Mouse (Mus musculus) cerebellum, postnatal 4 days (tissue): ENCODE data around the gene Abca15.
"Not testable (repeated sequence)": the region's sequence is repeated elsewhere in the genome, so short reads cannot be mapped to it uniquely, and the experiment has no call there.

ENCODE experiments used
- DNase-seq, 2 experiments: peaks; one replicate each; pipeline ENCODE4 v3.0.0; 2022; ENCODE audit warnings: low spot score in 2 of 2, mixed read lengths in 1 of 2

Abca15 gene

DNA sequence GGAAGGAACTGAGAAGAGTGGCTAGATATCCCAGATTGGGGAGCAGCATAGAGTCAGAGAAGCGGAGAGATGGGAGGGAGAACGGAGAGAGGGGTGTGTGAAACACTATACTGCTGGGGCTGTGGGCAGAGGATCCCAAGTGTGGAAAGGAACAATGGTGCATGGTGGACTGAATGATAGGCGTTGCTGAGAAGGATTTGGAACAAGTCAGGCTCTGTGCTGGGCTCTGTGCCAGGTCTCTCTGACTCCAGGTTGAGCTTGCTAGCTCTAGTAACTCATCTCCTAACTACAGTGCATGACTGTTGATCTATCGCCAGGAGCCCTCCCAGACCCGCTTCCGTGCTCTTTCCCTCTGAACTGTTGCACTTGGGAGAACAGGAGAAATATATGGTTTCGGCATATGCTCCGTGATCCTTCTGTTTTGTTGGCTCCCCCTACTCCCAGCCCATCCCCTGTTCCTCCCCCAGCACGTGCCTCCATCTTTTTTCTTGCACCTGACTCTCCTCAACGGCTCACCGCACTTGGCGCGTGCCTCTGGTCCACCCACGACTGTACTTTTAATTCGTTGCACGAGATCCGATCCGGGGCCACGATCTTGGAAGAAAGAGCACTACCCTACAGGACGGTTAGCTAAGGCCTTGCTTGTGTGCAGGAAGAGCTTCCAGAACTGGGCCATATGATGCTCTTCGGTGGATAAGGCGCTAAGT, at the start of gene Abca15:
Gene Abca15, plus strand, starts transcription at position 584 of the 707 bp plus-strand sequence.
- peak in 1 of 2 experiments; percentile 19 for DNase-seq

DNA sequence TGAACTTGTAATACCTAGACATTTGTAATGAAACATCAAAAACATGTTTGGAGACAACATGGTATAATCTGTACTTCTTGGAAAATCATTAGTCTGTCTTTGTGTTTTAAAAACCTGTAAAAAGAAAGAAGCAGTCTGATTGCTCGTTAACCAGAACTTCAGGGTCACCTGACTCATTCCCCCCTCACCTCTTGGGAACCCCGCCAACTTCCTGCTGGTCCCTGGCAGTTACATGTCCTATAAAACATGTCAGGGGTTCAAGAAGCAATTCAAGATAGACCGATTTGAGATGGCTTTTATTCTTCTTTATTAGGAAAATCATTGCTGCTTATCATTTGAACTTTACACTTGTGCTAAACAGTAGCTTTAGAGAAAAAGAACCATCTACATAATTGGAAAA, 43.2 kb upstream of the Abca15 start:
- DNase-seq = no peak

DNA sequence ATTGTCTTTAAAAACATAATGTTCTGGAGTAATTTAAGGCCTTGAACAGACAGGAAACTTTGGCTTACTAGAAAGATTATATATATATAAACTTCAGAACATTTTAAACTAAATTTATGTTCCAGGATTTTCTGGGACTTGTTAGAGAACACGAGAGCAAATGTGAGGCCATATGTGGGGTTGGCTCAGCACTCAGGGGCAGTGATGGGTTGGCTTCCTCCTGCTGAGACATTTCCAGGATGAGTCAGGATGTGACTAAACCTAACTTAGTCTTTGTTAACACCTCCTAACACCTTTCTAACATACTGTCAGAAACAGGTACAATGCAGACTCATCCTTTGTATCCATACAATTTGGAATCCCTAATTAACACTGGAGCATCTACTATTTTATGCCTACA, 12.4 kb upstream of the Abca15 start:
- DNase-seq = no peak

DNA sequence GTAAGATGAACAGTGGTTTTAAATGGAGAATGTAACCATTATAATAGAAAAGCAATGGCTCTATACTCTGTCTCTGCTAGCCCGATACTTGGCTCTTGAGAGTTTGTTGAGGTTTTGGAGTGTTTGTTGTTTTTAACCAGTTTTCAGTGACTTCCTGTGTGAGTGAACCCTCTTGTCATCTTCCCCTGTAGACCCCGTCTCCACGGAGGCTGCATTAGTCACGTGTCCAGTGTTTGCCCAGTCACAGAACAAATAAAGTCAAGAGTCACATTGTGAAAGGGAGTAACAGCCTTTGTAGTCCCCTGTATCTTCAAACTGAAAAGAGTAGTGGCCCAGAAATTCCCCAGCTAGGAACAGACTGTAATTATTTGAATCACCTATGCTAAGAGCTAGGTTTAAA, 5.5 kb upstream of the Abca15 start:
- no peak for DNase-seq

DNA sequence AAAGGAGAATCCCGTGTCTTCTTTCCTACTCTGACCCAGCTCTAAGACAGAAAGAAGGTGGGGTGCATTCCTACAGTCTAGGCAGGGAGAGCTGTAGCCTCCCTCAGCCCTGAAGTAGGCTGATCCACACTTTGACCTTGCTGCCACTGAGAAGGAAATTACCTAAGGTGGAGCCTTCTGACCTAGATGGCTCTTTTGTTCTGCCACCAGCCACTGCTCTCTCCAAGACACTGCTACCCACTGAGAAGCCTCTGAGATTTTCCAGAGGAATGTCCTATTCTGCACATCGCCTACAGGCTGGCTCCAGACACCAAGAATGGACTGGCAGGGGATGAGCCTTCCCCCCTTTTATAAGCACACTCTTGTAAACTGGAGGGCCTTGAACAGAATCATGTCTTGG, 2.6 kb upstream of the Abca15 start:
- not testable (repeated sequence) for DNase-seq

DNA sequence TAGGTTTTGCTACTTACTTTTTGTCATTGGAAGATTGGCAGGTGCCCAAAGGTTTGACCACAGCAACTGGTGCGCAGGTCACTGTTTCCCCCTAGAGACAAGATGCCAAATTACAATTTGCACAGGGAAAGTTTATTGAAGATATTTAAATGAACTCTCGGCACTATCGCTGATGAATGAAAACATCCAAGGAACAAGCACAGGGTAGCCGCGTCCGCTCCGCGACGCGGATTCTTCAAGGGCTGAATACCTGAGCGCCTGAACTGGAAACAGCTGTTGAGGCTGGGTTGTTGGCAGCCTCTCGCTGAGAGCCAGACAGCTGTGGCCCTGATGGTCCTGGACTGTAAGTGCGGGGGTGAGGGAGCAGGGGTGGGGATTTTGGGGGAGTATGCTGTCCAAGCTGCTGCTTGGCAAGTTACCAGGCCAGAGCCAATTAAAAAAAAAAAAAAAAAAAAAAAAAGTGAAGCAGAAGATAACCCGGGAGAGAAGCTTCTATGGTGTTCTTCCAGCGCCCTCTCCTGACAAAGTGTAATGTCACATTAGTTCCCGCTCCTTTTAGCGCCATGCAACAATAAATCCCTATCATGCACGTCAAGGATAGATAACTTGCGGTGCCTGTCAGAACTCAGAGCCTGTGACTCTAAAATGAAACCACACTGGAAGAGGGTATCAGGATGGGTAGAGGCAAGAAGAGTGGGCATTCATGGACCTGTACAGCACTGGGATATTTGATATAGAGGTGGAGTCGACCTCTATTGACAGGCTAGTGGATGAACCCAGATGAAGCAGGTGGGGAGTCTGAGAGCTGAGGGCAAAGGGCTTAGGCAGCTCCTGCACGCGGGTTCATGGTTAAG, 1.0 kb upstream of the Abca15 start:
- peak in 1 of 2 experiments; percentile 32 for DNase-seq

DNA sequence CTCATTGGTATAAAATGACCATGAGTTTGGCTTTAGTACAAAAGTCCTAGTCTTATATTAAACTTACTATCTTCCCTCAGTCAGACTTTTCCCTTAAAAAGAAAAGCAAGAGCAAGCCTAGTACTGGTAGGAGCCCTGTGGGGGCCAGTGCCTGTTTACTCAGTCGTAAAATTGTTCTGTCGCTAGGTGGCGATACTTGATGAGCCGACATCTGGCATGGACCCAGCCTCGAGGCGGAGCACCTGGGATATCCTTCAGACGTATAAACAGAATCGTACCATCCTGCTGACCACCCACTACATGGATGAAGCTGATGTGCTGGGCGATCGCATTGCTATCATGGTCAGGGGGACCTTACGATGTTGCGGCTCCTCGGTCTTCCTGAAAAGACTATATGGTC, 32.7 kb downstream of the Abca15 start:
- DNase-seq = peak in 1 of 2 experiments; percentile 6

DNA sequence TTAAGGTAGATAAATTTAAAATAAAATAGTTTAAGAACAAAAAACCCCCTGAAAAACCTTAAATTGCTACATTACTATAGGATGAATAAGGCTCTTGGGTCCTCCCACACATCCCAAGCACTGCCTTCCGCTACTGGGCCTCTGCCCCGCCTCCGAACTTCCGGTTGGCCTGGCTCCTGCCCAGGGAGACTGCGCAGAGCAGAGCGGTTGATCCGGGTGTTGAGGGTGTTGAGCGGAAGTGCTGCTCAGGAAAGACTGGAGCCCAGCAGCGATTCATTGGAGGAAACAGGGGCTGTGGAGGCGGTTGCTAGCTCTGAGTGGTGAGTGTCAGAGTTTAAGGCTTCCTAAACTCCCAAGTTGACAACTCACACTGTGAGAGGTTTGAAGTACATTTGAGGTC, 81.0 kb downstream of the Abca15 start, which contains the start of gene Abca16:
Gene Abca16, plus strand, starts transcription at position 201 of the 400 bp plus-strand sequence.
- DNase-seq = no peak

DNA sequence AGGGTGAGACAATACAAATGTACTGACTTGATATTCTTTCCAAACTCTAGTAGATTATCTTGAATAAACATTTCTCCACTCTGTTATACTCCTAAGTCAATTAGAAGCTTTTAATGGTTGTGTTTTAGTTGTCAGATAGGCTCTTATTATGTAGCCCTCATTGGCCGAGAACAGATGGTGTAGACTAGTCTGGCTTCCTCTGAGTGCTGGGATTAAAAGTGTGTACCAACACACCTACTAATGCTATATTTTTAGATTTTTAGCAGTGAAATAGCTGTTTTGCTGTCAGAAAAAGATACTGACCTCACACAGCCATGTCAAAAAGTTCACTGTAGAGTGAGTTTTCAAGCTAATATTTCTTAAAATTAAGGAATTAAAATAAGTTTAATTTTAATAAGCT, 83.9 kb downstream of the Abca15 start:
- no peak for DNase-seq

DNA sequence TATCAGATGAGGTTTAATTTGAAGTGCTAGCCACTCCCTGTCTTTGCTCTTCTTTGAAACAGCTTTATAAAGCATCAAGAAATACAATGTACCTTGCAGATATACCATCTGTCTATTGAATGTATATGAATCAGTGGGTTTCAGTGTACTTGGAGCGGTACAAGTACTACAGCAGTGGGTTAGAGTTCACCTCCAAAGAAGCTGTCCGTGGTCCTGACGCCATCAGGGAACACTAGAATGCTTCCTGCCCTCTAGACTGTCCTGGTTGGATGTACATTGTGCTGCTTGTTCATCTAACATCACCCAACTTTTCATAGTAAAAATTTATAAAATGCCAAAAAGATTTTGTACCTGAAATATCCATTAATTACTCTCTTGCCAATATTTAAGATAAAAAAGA, 98.2 kb downstream of the Abca15 start:
- DNase-seq = no peak

DNA sequence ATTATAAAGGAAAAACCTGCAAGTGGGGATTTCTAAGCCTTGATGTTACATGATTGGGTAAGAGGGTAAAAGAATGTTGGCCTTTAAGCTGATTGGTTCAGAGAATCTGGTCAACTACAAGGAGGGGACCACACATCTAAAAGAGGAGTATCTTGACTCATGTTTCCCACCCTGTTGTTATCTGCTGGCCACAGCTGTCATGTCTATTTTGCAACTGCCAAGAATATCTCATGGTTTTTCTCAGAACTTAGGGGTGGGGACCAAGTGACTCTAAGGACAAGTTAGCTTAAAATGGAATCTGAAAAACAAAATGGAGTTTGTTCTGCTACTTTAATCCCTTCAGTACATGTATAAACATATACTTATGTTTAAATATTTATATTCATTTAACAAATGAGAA, 103.0 kb downstream of the Abca15 start:
- no peak for DNase-seq
